Mouse (Mus musculus) brain, embryonic 14.5 days (tissue): Measurements from ENCODE around the gene Pxmp2.

Experiments
- CTCF ChIP-seq: fragments of 200-500 bp; IDR thresholded peaks from 2 replicates; pipeline ENCODE4 v1.5.1; 2012; ENCODE audit warnings: inconsistent platforms, mild to moderate bottlenecking, moderate library complexity, borderline replicate concordance; ENCODE audit not compliant: insufficient read depth, insufficient read length; ENCODE audit errors: extremely low read depth
- POLR2A ChIP-seq: fragments of 200-500 bp; IDR thresholded peaks from 2 replicates; pipeline ENCODE4 v1.6.1; 2012; ENCODE audit warnings: mild to moderate bottlenecking, inconsistent platforms, borderline replicate concordance; ENCODE audit not compliant: poor library complexity, insufficient read depth, insufficient read length, severe bottlenecking; ENCODE audit errors: extremely low read depth

- TF ChIP-seq CTCF (no peak), POLR2A (peak; percentile 18; the same call in 1 of the 2 replicates)
Measured at GRCm38 (mm10) chr5:110285770-110286445, at the start of gene Pxmp2, which contains the start of gene Pole.
